In the genomic region with DNA sequence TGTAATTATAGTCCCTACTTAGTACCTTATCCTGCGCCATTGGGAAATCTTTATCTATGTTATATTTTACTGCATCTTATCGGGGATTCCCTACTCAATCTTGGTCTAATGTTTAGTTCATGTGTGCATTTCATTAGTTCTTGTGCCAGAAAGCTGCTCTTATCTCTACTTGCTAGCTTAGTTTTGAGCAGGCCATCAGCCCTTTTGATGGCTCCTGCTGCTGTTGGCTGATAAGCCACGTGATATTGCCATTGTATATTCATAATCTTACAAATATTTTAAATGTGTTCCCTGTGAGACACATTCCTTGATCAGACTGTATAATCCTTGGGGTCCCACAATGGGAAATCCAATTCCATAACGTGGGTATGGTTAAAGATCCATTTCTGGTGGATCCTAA, we compare ENCODE assay signal across 27 mouse cellular contexts. TPM values are rescaled to one million over a fixed set of nuclear protein-coding genes. Genes with fewer than 3 reads are reported as not detected.
DNase-seq lines count a peak whose midpoint lies in the region; ATAC-seq and TF ChIP-seq lines count a peak whose summit lies in the region.
"Had no signal": no experiment of that assay in that cellular context is flagged by ENCODE, and none has a peak within 500 bp of the region (broad histone marks: within the 10 kb centered on the region; RNA-seq: fewer than 3 reads in every experiment).

No protein-coding gene starts in this region.

- peak; percentile 44 for ATAC-seq in liver, embryonic 12.5 days
- peak; percentile 31; the same call in 1 of the 2 replicates for ATAC-seq in liver, embryonic 14.5 days (ENCODE audit: insufficient read depth)
- ATAC-seq in liver, postnatal 0 days, result no peak
- no peak for ATAC-seq in forebrain, embryonic 14.5 days
- ATAC-seq: forebrain, embryonic 13.5 days had no signal

- H3K4me3 ChIP-seq in liver, embryonic 12.5 days, result no peak overlapping the region
- H3K4me3 ChIP-seq in liver, embryonic 14.5 days (ENCODE audit: insufficient read depth in 1 of 2, low read depth in 2 of 2, low read length in 2 of 2), result no peak overlapping the region
- no peak overlapping the region for H3K4me3 ChIP-seq in liver, postnatal 0 days (ENCODE audit: low read depth, low read length)
- H3K4me3 ChIP-seq in forebrain, embryonic 14.5 days (ENCODE audit: low read depth, low read length), result no peak overlapping the region
- H3K4me3 ChIP-seq: embryonic facial prominence, embryonic 10.5 days; embryonic facial prominence, embryonic 13.5 days; erythroblast, embryonic 14.5 days; forebrain, embryonic 10.5 days; forebrain, embryonic 13.5 days; heart, adult 2 months; heart, embryonic 10.5 days; heart, embryonic 13.5 days; hindbrain, embryonic 12.5 days; hindbrain, embryonic 15.5 days had no signal

- no peak overlapping the region for H3K4me2 ChIP-seq in liver, embryonic 12.5 days
- H3K4me2 ChIP-seq in liver, embryonic 14.5 days (ENCODE audit: low read depth), result no peak overlapping the region
- H3K4me2 ChIP-seq in liver, postnatal 0 days (ENCODE audit: low read depth, low read length), result no peak overlapping the region
- H3K4me2 ChIP-seq in forebrain, embryonic 14.5 days (ENCODE audit: low read length), result no peak overlapping the region
- H3K4me2 ChIP-seq: embryonic facial prominence, embryonic 13.5 days; forebrain, embryonic 13.5 days; heart, embryonic 13.5 days; hindbrain, embryonic 12.5 days; hindbrain, embryonic 15.5 days had no signal

- no peak overlapping the region for H3K27ac ChIP-seq in liver, embryonic 12.5 days
- no peak overlapping the region for H3K27ac ChIP-seq in liver, embryonic 14.5 days
- H3K27ac ChIP-seq in liver, postnatal 0 days (ENCODE audit: low read depth), result no peak overlapping the region
- H3K27ac ChIP-seq in forebrain, embryonic 14.5 days (ENCODE audit: low read depth, low read length), result no peak overlapping the region
- H3K27ac ChIP-seq: embryonic facial prominence, embryonic 10.5 days; embryonic facial prominence, embryonic 13.5 days; forebrain, embryonic 10.5 days; forebrain, embryonic 13.5 days; heart, adult 2 months; heart, embryonic 10.5 days; heart, embryonic 13.5 days; hindbrain, embryonic 12.5 days; hindbrain, embryonic 15.5 days had no signal

- H3K4me1 ChIP-seq in liver, embryonic 12.5 days, result peaks cover 12% of the 10 kb centered on the region
- H3K4me1 ChIP-seq in liver, embryonic 14.5 days (replicated peaks; ENCODE audit: control insufficient read depth in 2 of 2, insufficient read depth in 2 of 2, low read length in 1 of 2), result peaks cover 3 to 10% of the 10 kb centered on the region in 2 experiments
- H3K4me1 ChIP-seq in liver, postnatal 0 days (ENCODE audit: insufficient read depth), result no peaks in the 10 kb centered on the region
- H3K4me1 ChIP-seq in forebrain, embryonic 14.5 days (ENCODE audit: control insufficient read depth, insufficient read depth, low read length), result no peaks in the 10 kb centered on the region
- H3K4me1 ChIP-seq: embryonic facial prominence, embryonic 10.5 days; embryonic facial prominence, embryonic 13.5 days; forebrain, embryonic 10.5 days; forebrain, embryonic 13.5 days; heart, embryonic 10.5 days; heart, embryonic 13.5 days; hindbrain, embryonic 12.5 days; hindbrain, embryonic 15.5 days had no signal

- H3K36me3 ChIP-seq in liver, embryonic 12.5 days, result no peaks in the 10 kb centered on the region
- no peaks in the 10 kb centered on the region for H3K36me3 ChIP-seq in liver, embryonic 14.5 days (replicated peaks; ENCODE audit: control insufficient read depth, insufficient read depth, low read depth)
- H3K36me3 ChIP-seq in liver, postnatal 0 days (replicated peaks; ENCODE audit: insufficient read depth, low read length), result no peaks in the 10 kb centered on the region
- no peaks in the 10 kb centered on the region for H3K36me3 ChIP-seq in forebrain, embryonic 14.5 days (ENCODE audit: control insufficient read depth, insufficient read depth, low read length)
- H3K36me3 ChIP-seq: embryonic facial prominence, embryonic 10.5 days; embryonic facial prominence, embryonic 13.5 days; forebrain, embryonic 10.5 days; heart, embryonic 10.5 days; heart, embryonic 13.5 days; hindbrain, embryonic 12.5 days; hindbrain, embryonic 15.5 days had no signal

- no peak for DNase-seq in liver
- DNase-seq in liver, embryonic 14.5 days (ENCODE audit: low read depth in 3 of 3, low spot score in 3 of 3), result peak; percentile 14 to 20 (median 16)
- DNase-seq in liver, postnatal 0 days, result no peak
- no peak for DNase-seq in c-Kit-positive CD71-positive TER-119-positive erythroid progenitor cells, embryonic 14.5 days (ENCODE audit: low spot score)
- DNase-seq in heart, postnatal 36 days, result no peak
- DNase-seq in forebrain, embryonic 14.5 days (ENCODE audit: low spot score), result no peak
- DNase-seq: adrenal gland, adult 2 months; adrenal gland, postnatal 14 days; cerebellum, adult 11-12 months; cerebellum, adult 8-10 months; cerebellum, postnatal 10 days; cerebellum, postnatal 36 days; embryo, embryonic 11 days; gastrocnemius, postnatal 10 days; gastrocnemius, postnatal 36 days; heart, adult 2 months; heart, postnatal 14 days had no signal

- 46% methylated on average over 4 of the region's 4 CpGs for WGBS in liver, embryonic 12.5 days (ENCODE audit: insufficient replicate concordance)
- 35% methylated on average over 4 of the region's 4 CpGs for WGBS in liver, embryonic 14.5 days (ENCODE audit: insufficient replicate concordance)
- WGBS in liver, postnatal 0 days (ENCODE audit: insufficient replicate concordance), result 49% methylated on average over 4 of the region's 4 CpGs
- WGBS in forebrain, embryonic 14.5 days, result 79% methylated on average over 4 of the region's 4 CpGs

- intact Hi-C loops in heart, postnatal 36 days (cut with DNase I), result no loop called here

- peak; percentile 74 for TF ChIP-seq EP300 in liver, embryonic 14.5 days (IDR thresholded peaks at IDR 0.05; ENCODE audit: low read depth)
- TF ChIP-seq EP300 in liver, postnatal 0 days (IDR thresholded peaks at IDR 0.05; ENCODE audit: low read depth), result peak; percentile 70; the same call in 1 of the 2 replicates

- no peaks in the 10 kb centered on the region for H3K9me3 ChIP-seq in liver, embryonic 12.5 days (replicated peaks)
- H3K9me3 ChIP-seq in liver, embryonic 14.5 days (ENCODE audit: control insufficient read depth, low read length), result no peaks in the 10 kb centered on the region
- no peaks in the 10 kb centered on the region for H3K9me3 ChIP-seq in liver, postnatal 0 days (ENCODE audit: low read length)
- H3K9me3 ChIP-seq in forebrain, embryonic 14.5 days (replicated peaks; ENCODE audit: control insufficient read depth, low read length), result no peaks in the 10 kb centered on the region
- H3K9me3 ChIP-seq: embryonic facial prominence, embryonic 10.5 days; embryonic facial prominence, embryonic 13.5 days; forebrain, embryonic 10.5 days; forebrain, embryonic 13.5 days; heart, embryonic 10.5 days; hindbrain, embryonic 12.5 days; hindbrain, embryonic 15.5 days had no signal

- no peak overlapping the region for H3K9ac ChIP-seq in liver, embryonic 12.5 days
- no peak overlapping the region for H3K9ac ChIP-seq in liver, embryonic 14.5 days (replicated peaks)
- no peak overlapping the region for H3K9ac ChIP-seq in liver, postnatal 0 days (replicated peaks)
- H3K9ac ChIP-seq in forebrain, embryonic 14.5 days (ENCODE audit: low read length), result no peak overlapping the region
- H3K9ac ChIP-seq: embryonic facial prominence, embryonic 13.5 days; forebrain, embryonic 13.5 days; heart, embryonic 13.5 days; hindbrain, embryonic 12.5 days; hindbrain, embryonic 15.5 days had no signal

- H3K27me3 ChIP-seq in liver, embryonic 12.5 days (replicated peaks), result peaks cover 2% of the 10 kb centered on the region; the same call in 1 of the 2 replicates
- H3K27me3 ChIP-seq in liver, embryonic 14.5 days (ENCODE audit: control insufficient read depth, insufficient read depth, low read length), result no peaks in the 10 kb centered on the region
- H3K27me3 ChIP-seq in liver, postnatal 0 days (ENCODE audit: insufficient read depth, low read length), result no peaks in the 10 kb centered on the region
- H3K27me3 ChIP-seq in forebrain, embryonic 14.5 days (replicated peaks; ENCODE audit: control insufficient read depth, insufficient read depth, low read length), result no peaks in the 10 kb centered on the region
- H3K27me3 ChIP-seq: embryonic facial prominence, embryonic 13.5 days; forebrain, embryonic 13.5 days; heart, embryonic 13.5 days; hindbrain, embryonic 12.5 days; hindbrain, embryonic 15.5 days had no signal

- no peak for TF ChIP-seq CTCF in liver, embryonic 14.5 days (IDR thresholded peaks at IDR 0.05; ENCODE audit: low read depth)
- no peak for TF ChIP-seq CTCF in liver, postnatal 0 days (IDR thresholded peaks at IDR 0.05; ENCODE audit: low read depth)

RNA-seq across cellular contexts. Expression of a gene that starts 35.1 kb away (rescaled TPM):
- 10.1 and 10.2 TPM in 2 replicates for polyA plus RNA-seq in liver, embryonic 12.5 days (2016; fragmentation: Nextera tagmentation; extraction: Ambion mirVana)
- 4.4 and 6.0 TPM in 2 replicates for polyA plus RNA-seq in liver, embryonic 14.5 days (2012; rRNA removed)
- polyA plus RNA-seq in liver, embryonic 14.5 days (2014; fragmentation: Nextera tagmentation; extraction: Ambion mirVana), result 6.4 and 8.5 TPM in 2 replicates
- 10.8 and 12.0 TPM in 2 replicates for polyA plus RNA-seq in liver, postnatal 0 days (2015; fragmentation: Nextera tagmentation; extraction: Ambion mirVana)
- 1 to 10 TPM; 4.6 to 7.2 TPM for total RNA-seq in heart, postnatal 36 days (2021)
- polyA plus RNA-seq in forebrain, embryonic 14.5 days (2014; fragmentation: Nextera tagmentation; extraction: Ambion mirVana), result 6.8 and 8.2 TPM in 2 replicates

RNA-seq across cellular contexts. Expression of a gene that starts 36.8 kb away (rescaled TPM):
- 25.3 and 26.3 TPM in 2 replicates for polyA plus RNA-seq in liver, embryonic 12.5 days (2016; fragmentation: Nextera tagmentation; extraction: Ambion mirVana)
- polyA plus RNA-seq in liver, embryonic 14.5 days (2012; rRNA removed), result 8.7 and 10.7 TPM in 2 replicates
- 21.7 and 23.6 TPM in 2 replicates for polyA plus RNA-seq in liver, embryonic 14.5 days (2014; fragmentation: Nextera tagmentation; extraction: Ambion mirVana)
- polyA plus RNA-seq in liver, postnatal 0 days (2015; fragmentation: Nextera tagmentation; extraction: Ambion mirVana), result 16.8 and 18.4 TPM in 2 replicates
- total RNA-seq in heart, postnatal 36 days (2021), result 1 to 10 TPM; 2.6 to 2.7 TPM
- 6.7 and 8.0 TPM in 2 replicates for polyA plus RNA-seq in forebrain, embryonic 14.5 days (2014; fragmentation: Nextera tagmentation; extraction: Ambion mirVana)

Comparison
In these comparisons a context has a peak if more than half of its experiments do, and no peak if none do; other contexts are left out.
1. ATAC-seq: peak in liver, embryonic 12.5 days (single experiment) and liver, embryonic 14.5 days (single experiment); none in liver, postnatal 0 days (single experiment) and forebrain, embryonic 14.5 days (single experiment).
2. DNase-seq: peak in liver, embryonic 14.5 days (3 of 3); none in liver (single experiment), liver, postnatal 0 days (single experiment), c-Kit-positive CD71-positive TER-119-positive erythroid progenitor cells, embryonic 14.5 days (single experiment), heart, postnatal 36 days (0 of 2) and forebrain, embryonic 14.5 days (single experiment).